Mouse (Mus musculus): ENCODE results near the gene Sh3bp4.

The Sh3bp4 gene

GRCm38 (mm10) chr1:89184111-89184785 lies 114.0 kb downstream of the Sh3bp4 start:
- peak; percentile 90 for DNase-seq (ENCODE audit: low read depth, low spot score)

GRCm38 (mm10) chr1:89184839-89185238 lies 114.6 kb downstream of the Sh3bp4 start:
- DNase-seq (ENCODE audit: low read depth, low spot score), result no peak

GRCm38 (mm10) chr1:89187441-89187840 lies 117.2 kb downstream of the Sh3bp4 start:
- DNase-seq (ENCODE audit: low read depth, low spot score), result no peak

- DNase-seq (ENCODE audit: low read depth, low spot score), result peak; percentile 68
Observed at GRCm38 (mm10) chr1:89188091-89188490, 117.9 kb downstream of the Sh3bp4 start.

- no peak for DNase-seq (ENCODE audit: low read depth, low spot score)
Observed at GRCm38 (mm10) chr1:89189204-89189603, 119.0 kb downstream of the Sh3bp4 start.

- no peak for DNase-seq (ENCODE audit: low read depth, low spot score)
Observed at GRCm38 (mm10) chr1:89190621-89191020, 120.4 kb downstream of the Sh3bp4 start.

- peak; percentile 52 for DNase-seq (ENCODE audit: low read depth, low spot score)
Observed at GRCm38 (mm10) chr1:89191127-89191740, 121.0 kb downstream of the Sh3bp4 start.

GRCm38 (mm10) chr1:89192536-89193220 lies 122.5 kb downstream of the Sh3bp4 start:
- DNase-seq (ENCODE audit: low read depth, low spot score), result peak; percentile 49

- peak; percentile 62 for DNase-seq (ENCODE audit: low read depth, low spot score)
Observed at GRCm38 (mm10) chr1:89193576-89193975, 123.4 kb downstream of the Sh3bp4 start.

- peak; percentile 94 for DNase-seq (ENCODE audit: low read depth, low spot score)
Observed at GRCm38 (mm10) chr1:89195827-89196712, 125.9 kb downstream of the Sh3bp4 start.

Data from brain, adult 2 months (tissue).